Mouse (Mus musculus) embryonic fibroblast, embryonic 13.5 days (primary cell): ENCODE results near the gene Kcnk16.

Source experiments
- CTCF ChIP-seq: IDR thresholded peaks from 2 replicates; pipeline ENCODE4 v1.5.1; 2011; ENCODE audit warnings: mild to moderate bottlenecking, control low read depth, low read length, moderate library complexity, borderline replicate concordance; ENCODE audit not compliant: insufficient read depth
- POLR2A ChIP-seq: IDR thresholded peaks from 2 replicates; pipeline ENCODE4 v1.6.1; 2011; ENCODE audit warnings: low read depth, mild to moderate bottlenecking, control low read depth, low read length, moderate library complexity

DNA sequence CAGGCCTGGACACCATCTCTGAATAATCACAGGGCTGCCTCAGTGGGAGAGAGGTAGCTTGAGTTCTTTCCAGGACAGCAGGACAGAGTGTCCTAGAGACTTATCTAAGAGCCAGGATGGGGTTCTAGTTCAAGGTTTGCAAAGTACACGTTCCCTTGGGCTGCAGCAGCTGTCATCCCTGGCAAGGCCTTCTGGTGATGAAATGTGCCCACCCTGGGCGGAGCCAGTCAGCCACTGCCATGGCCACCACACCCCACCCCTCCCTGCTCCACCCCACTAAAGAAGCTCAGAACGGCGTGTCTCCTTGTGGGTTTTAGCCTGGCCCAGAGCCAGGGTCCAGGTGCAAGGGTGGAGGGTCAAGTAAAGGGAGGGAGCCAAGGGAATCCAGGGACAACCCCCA lies 40.7 kb downstream of the Kcnk16 start:
- TF ChIP-seq CTCF (no peak), POLR2A (no peak)
